Mouse (Mus musculus) liver, adult (tissue): ENCODE measurements around the gene Zfp248.

Source experiments
- GATA4 ChIP-seq: IDR thresholded peaks from 2 replicates; pipeline ENCODE4 v1.6.1; 2014; ENCODE audit warnings: mild to moderate bottlenecking, low read length; ENCODE audit not compliant: insufficient replicate concordance

The Zfp248 gene

GRCm38 (mm10) chr6:118455042-118455631, at the start of gene Zfp248:
TSS of gene Zfp248 (minus strand) at chr6:118455528.
- no peak for TF ChIP-seq GATA4

DNA sequence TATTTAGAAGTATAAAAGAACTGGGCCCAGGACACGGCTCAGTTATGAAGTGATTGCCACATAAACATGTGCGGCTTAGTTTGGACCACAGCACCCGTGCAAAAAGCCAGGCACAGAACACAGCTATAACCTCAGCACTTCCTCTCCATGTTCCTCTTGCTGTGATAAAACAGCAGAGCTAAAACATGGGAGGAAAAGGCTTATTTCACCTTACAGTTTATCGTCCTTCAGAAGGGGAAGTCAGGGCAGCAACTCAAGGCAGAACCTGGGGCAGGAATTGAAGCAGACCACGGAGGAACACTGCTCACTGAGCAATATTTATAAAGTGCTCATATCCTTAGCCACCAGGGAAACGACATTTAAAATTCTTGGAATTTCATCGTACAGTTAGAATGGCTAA, 43.7 kb upstream of the Zfp248 start:
- no peak for TF ChIP-seq GATA4

GRCm38 (mm10) chr6:118482125-118482524, 26.8 kb upstream of the Zfp248 start:
- no peak for TF ChIP-seq GATA4

GRCm38 (mm10) chr6:118478957-118479708, 23.8 kb upstream of the Zfp248 start, which contains the start of gene Zfp9:
TSS of gene Zfp9 (minus strand) at chr6:118479320.
- no peak for TF ChIP-seq GATA4

DNA sequence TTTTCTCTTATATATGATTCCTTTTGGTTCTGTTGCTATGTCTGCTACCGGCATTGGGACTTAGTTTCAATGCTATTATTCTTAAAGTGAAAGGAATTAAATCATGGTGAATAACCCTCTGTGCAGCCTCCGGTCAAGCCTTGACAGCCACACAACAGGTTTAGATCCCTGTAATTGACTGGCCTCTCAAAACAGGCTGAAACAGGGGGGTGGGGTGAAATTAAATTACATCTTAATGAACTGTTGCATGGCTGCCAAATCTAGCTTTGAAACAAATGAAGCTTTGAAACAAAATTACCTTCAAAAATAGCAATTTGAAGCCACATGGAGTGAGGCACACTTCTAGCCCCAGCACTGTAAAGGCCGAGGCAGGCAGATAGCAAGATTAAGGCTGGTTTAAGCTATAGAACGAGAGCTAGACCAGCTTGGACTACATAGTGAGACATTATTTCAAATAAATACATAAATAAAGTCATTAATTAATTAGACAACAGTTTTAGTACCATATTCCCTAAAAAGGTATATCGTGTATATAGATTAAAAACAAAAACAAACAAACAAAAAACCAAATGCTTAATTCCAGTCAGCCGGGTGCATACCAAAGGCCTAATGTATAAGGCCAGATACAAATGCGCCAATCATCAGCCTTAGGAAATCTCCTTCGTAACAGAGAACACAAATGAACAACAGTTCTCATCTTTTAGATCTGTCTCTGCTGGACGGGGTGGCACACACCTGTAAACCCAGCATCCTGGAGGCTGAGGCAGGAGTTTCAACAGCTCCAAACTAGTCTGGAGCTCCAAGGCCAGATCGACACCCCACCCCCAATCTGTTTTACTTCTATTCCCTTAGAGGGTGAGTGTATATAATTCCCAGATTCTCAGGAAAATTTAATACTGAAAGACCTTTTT, 22.8 kb upstream of the Zfp248 start:
- no peak for TF ChIP-seq GATA4

- TF ChIP-seq GATA4, result no peak
These were observed 6.9 kb upstream of the Zfp248 start for GRCm38 (mm10) chr6:118462069-118462705.

DNA sequence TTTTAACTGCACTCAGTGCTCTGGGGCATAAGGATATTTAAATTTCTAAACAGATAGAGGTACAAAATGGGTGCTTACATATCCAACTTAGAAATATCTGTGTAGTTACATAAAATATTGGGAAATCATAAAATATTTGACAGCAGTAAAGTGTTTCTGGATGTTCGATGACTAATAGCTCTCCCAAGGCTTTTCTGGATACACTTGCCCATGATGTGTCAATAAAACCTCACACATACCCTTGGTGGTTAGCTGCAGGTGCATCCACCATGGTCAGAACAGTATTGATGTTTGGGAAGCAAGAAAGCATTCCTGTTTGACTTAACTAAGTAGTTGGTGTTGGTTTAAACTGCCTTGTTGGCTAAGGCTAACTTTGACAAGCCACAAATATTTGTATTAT, 2.4 kb upstream of the Zfp248 start:
- no peak for TF ChIP-seq GATA4

DNA sequence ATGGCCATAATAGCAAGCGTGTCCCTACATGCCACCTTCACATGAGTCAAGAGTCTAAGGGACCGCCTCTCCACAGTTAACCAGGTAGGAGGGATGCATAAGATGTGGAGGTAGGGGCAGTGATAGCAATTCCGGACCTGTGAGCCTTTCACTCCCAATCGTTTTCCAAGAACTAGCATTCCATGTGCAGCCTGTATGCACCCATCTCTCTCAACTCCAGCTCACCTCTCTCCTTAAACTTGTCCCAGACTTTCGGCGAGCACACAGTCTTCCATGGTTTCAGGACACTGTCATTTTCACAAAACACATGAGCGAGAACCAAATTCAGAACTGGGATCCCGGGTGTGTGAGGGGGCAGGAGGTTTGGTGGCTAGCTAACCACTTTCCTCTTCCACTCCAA, 876 bp downstream of the Zfp248 start:
- no peak for TF ChIP-seq GATA4

DNA sequence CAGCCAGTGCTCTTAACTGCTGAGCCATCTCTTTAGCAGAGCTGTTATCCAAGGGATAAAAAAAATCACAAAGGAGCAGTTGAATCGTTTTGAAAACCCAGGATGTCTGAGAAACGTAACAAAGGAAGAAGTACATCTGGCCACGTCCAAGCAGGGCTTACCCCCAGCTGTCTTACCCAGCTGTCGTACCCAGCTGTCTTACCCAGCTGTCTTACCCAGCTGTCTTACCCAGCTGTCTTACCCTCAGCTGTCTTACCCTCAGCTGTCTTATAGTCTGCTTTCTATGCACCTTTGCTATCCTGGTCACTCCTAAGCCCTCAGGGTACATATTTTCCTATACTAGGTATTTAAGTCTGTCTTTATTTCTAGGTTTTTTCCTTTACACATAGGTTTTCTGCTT, 23.8 kb downstream of the Zfp248 start:
- no peak for TF ChIP-seq GATA4

DNA sequence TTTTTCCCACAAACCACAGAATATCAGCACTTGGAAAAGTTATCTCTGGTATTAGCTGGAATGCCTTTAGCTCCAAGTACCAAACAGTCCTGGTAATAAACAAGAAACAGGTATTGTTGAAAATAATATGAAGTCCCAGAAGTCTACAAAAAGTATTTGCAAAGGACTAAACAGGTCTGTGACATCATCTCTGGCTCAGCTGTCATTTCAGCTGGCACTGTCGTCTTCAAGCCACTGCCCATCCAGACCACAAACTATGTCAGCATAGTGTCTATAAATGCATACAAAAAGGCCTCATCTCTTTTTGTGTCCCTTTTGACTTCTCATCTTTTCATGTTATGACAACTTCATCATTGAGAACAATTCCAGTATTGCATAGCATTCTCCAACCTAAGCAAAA, 28.7 kb downstream of the Zfp248 start:
- TF ChIP-seq GATA4, result no peak

- TF ChIP-seq GATA4, result no peak
These were observed 36.0 kb downstream of the Zfp248 start, which contains the start of gene Bms1 for GRCm38 (mm10) chr6:118419050-118419920. TSS of gene Bms1 (minus strand) at chr6:118419474.

GRCm38 (mm10) chr6:118410428-118410827, 44.9 kb downstream of the Zfp248 start:
- TF ChIP-seq GATA4, result no peak

GRCm38 (mm10) chr6:118408510-118408909, 46.8 kb downstream of the Zfp248 start:
- no peak for TF ChIP-seq GATA4

- no peak for TF ChIP-seq GATA4
These were observed 48.9 kb downstream of the Zfp248 start for GRCm38 (mm10) chr6:118406421-118406820.

DNA sequence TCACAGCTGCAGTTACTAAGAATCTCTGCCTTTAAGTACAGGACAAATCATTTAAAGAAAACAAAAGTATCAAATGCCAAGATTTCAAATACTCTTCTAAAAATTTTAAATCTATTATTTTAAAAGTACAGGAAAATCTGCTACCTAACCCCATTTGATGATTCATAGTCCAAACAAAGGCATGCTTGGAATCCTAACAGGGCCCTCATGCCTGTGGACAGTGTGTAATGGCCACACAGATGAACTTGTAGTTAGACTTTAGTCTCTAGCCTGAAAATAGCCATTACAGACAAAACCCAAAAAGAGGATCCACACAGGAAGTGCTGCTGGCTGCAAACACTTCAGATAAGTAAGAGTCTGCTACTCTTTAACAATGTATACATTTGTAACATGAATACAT, 64.6 kb downstream of the Zfp248 start:
- TF ChIP-seq GATA4, result no peak

- no peak for TF ChIP-seq GATA4
These were observed 69.4 kb downstream of the Zfp248 start for GRCm38 (mm10) chr6:118385962-118386361.
